Mouse (Mus musculus) midbrain, embryonic 15.5 days (tissue): ENCODE results near the gene Galnt13. TPM values are rescaled to one million over a fixed set of nuclear protein-coding genes. Genes with fewer than 3 reads are reported as not detected.

ENCODE experiments used
- ATAC-seq: fragments of 200-750 bp; cut with Nextera tagmentation; replicated peaks from 2 replicates; pipeline ENCODE4 v1.8.0; 2017; ENCODE audit warnings: moderate TSS enrichment
- H3K27ac ChIP-seq: fragments of 300-500 bp; sonication (generic); 2 replicates; pipeline ENCODE4 v1.5.1; 2015; ENCODE audit warnings: mild to moderate bottlenecking, inconsistent platforms
- H3K27me3 ChIP-seq: fragments of 300-500 bp; sonication (generic); replicated peaks from 2 replicates; pipeline ENCODE4 v1.6.1; 2015; ENCODE audit warnings: inconsistent platforms
- H3K36me3 ChIP-seq: fragments of 300-500 bp; sonication (generic); replicated peaks from 2 replicates; pipeline ENCODE4 v1.6.1; 2015; ENCODE audit warnings: inconsistent platforms
- H3K4me1 ChIP-seq: fragments of 300-500 bp; sonication (generic); 2 replicates; pipeline ENCODE4 v1.6.1; 2015; ENCODE audit warnings: inconsistent platforms
- H3K4me2 ChIP-seq: fragments of 300-500 bp; sonication (generic); 2 replicates; pipeline ENCODE4 v1.6.1; 2015; ENCODE audit warnings: inconsistent platforms, mild to moderate bottlenecking, moderate library complexity
- H3K4me3 ChIP-seq: fragments of 300-500 bp; sonication (generic); 2 replicates; pipeline ENCODE4 v1.5.1; 2015; ENCODE audit warnings: mild to moderate bottlenecking, inconsistent platforms
- H3K9ac ChIP-seq: fragments of 300-500 bp; sonication (generic); 2 replicates; pipeline ENCODE4 v1.6.1; 2015; ENCODE audit warnings: mild to moderate bottlenecking, inconsistent platforms
- H3K9me3 ChIP-seq: fragments of 300-500 bp; sonication (generic); 2 replicates; pipeline ENCODE4 v1.6.1; 2016; ENCODE audit warnings: inconsistent platforms
- WGBS: fragments of 180-500 bp; shearing (Covaris S2); methylation state at CpG from one replicate; pipeline ENCODE4 v1.1.7; 2015; ENCODE audit warnings: mixed read lengths; 5-methylcytosine and 5-hydroxymethylcytosine counted together
- polyA plus RNA-seq: library from polyadenylated mRNA; unstranded; fragments of >200 nt; fragmentation: Nextera tagmentation; extraction: Ambion mirVana; gene quantifications from 2 replicates; pipeline ENCODE4 v1.2.1, GENCODE M21; 2015

The Galnt13 gene
- polyA plus RNA-seq, 1 experiment from 2014 or later = 10.9 TPM

DNA sequence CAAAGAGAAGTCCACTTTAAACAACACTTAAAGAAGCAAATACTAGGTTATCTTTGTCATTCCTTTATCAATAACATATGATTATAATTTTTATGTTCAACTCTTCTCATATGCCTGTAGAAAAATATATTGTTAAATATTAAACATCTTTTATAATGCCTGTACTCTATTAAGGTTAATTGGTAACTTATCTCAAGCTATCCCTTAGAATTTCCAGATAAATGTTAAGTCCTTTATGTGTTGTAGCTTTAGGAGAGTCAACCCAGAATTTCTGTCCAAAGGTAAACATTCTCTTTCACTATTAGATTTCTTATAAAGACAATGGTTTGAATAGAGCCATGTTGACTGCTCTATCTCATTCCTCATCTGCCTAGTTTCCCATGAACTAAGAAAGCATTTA, 717.0 kb downstream of the Galnt13 start:
- H3K27ac ChIP-seq = no peak overlapping the region
- H3K4me1 ChIP-seq = no peaks in the 10 kb centered on the region
- H3K36me3 ChIP-seq = no peaks in the 10 kb centered on the region
- no peaks in the 10 kb centered on the region for H3K27me3 ChIP-seq
- no peak for ATAC-seq
- no peaks in the 10 kb centered on the region for H3K9me3 ChIP-seq
- no peak overlapping the region for H3K4me3 ChIP-seq
- H3K4me2 ChIP-seq = no peak overlapping the region
- H3K9ac ChIP-seq = no peak overlapping the region

DNA sequence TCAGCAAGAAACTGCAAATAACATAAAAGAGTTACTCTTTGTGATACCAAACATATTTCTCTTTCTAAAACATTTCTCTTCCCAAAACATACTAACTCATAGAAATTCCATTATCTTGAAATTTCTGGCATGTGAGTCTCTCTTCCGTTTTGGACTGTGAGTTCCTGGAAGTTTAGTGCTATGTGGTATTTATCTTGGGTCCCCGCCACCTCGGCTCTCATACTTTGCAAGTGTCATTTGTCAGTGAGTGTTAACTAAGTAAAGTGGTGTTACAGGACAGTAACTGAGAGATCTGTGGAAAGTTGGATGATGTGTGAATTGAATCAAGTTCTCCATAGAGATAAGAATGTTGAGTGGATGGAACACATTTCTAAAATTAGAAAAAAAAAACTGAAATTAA, 728.7 kb downstream of the Galnt13 start:
- Histone ChIP-seq H3K4me3 (no peak overlapping the region), H3K4me1 (no peaks in the 10 kb centered on the region), H3K36me3 (no peaks in the 10 kb centered on the region), H3K27ac (no peak overlapping the region), H3K9me3 (no peaks in the 10 kb centered on the region), H3K9ac (no peak overlapping the region), H3K27me3 (no peaks in the 10 kb centered on the region), H3K4me2 (no peak overlapping the region)
- no peak for ATAC-seq
- 82% methylated on average over 3 of the region's 3 CpGs for WGBS
